Comparison of ENCODE assay signal across 10 mouse cellular contexts in genomic region chr1:126152217-126152616, GRCm38 (mm10).
DNase-seq lines count a peak whose midpoint lies in the region; ATAC-seq and TF ChIP-seq lines count a peak whose summit lies in the region.
"Had no signal": no experiment of that assay in that cellular context is flagged by ENCODE, and none has a peak within 500 bp of the region (broad histone marks: within the 10 kb centered on the region; RNA-seq: fewer than 3 reads in every experiment).

No protein-coding gene starts in this region.

- no peaks in the 10 kb centered on the region for H3K9me3 ChIP-seq in forebrain, embryonic 13.5 days (replicated peaks)
- no peaks in the 10 kb centered on the region for H3K9me3 ChIP-seq in forebrain, embryonic 12.5 days
- H3K9me3 ChIP-seq: midbrain, embryonic 12.5 days had no signal

- no peak overlapping the region for H3K9ac ChIP-seq in forebrain, embryonic 13.5 days
- H3K9ac ChIP-seq in forebrain, embryonic 12.5 days: no peak overlapping the region
- H3K9ac ChIP-seq: midbrain, embryonic 12.5 days had no signal

- no peak overlapping the region for H3K27ac ChIP-seq in forebrain, embryonic 13.5 days
- no peak overlapping the region for H3K27ac ChIP-seq in forebrain, embryonic 12.5 days
- H3K27ac ChIP-seq: midbrain, embryonic 12.5 days had no signal

- 83% methylated on average over 6 of the region's 6 CpGs for WGBS in forebrain, embryonic 13.5 days
- WGBS in forebrain, embryonic 12.5 days: 82% methylated on average over 6 of the region's 6 CpGs
- WGBS in lung, adult 2 months: 65% methylated on average over 6 of the region's 6 CpGs

- peak; percentile 11 for DNase-seq in ovary, adult 18-20 months (ENCODE audit: low spot score)
- no peak for DNase-seq in ovary, postnatal 10 days (ENCODE audit: low spot score)
- peak; percentile 12 for DNase-seq in lung, adult 2 months
- DNase-seq in right cerebral cortex, postnatal 4 days: peak; percentile 16
- no peak for DNase-seq in kidney, adult 11 months
- DNase-seq in urinary bladder, postnatal 4 days (ENCODE audit: low spot score in 2 of 2): no peak

- H3K36me3 ChIP-seq in forebrain, embryonic 13.5 days (ENCODE audit: poor library complexity, severe bottlenecking): no peaks in the 10 kb centered on the region
- H3K36me3 ChIP-seq in forebrain, embryonic 12.5 days (replicated peaks): no peaks in the 10 kb centered on the region
- H3K36me3 ChIP-seq: midbrain, embryonic 12.5 days had no signal

- TF ChIP-seq POLR2A in lung, adult 2 months (IDR thresholded peaks at IDR 0.05; ENCODE audit: borderline replicate concordance, extremely low read depth, low read depth, low read length): no peak

- H3K27me3 ChIP-seq in forebrain, embryonic 13.5 days: no peaks in the 10 kb centered on the region
- H3K27me3 ChIP-seq in forebrain, embryonic 12.5 days: no peaks in the 10 kb centered on the region
- H3K27me3 ChIP-seq: midbrain, embryonic 12.5 days had no signal

- no peak overlapping the region for H3K4me3 ChIP-seq in forebrain, embryonic 13.5 days
- H3K4me3 ChIP-seq in forebrain, embryonic 12.5 days (replicated peaks): no peak overlapping the region
- H3K4me3 ChIP-seq in lung, adult 2 months (replicated peaks; ENCODE audit: extremely low read depth, low read depth, low read length): no peak overlapping the region
- H3K4me3 ChIP-seq: erythroblast, embryonic 14.5 days; midbrain, embryonic 12.5 days had no signal

- ATAC-seq in forebrain, embryonic 13.5 days: peak; percentile 12; the same call in 1 of the 2 replicates
- no peak for ATAC-seq in forebrain, embryonic 12.5 days (ENCODE audit: low FRiP score)

- H3K4me1 ChIP-seq in forebrain, embryonic 13.5 days: 0 out of 2 replicates have a peak, but pooled peaks cover 8% of the 10 kb centered on the region
- peaks cover 4% of the 10 kb centered on the region; the same call in 1 of the 2 replicates for H3K4me1 ChIP-seq in forebrain, embryonic 12.5 days
- peaks cover 6% of the 10 kb centered on the region for H3K4me1 ChIP-seq in lung, adult 2 months (ENCODE audit: control insufficient read depth, insufficient read depth, low read length)

- TF ChIP-seq CTCF in lung, adult 2 months (IDR thresholded peaks at IDR 0.05; ENCODE audit: insufficient read depth, low read length): no peak

- H3K4me2 ChIP-seq in forebrain, embryonic 13.5 days: no peak overlapping the region
- no peak overlapping the region for H3K4me2 ChIP-seq in forebrain, embryonic 12.5 days
- H3K4me2 ChIP-seq: midbrain, embryonic 12.5 days had no signal

Comparison
In these comparisons a context has a peak if more than half of its experiments do, and no peak if none do; other contexts are left out.
1. DNase-seq: peak in ovary, adult 18-20 months (single experiment), lung, adult 2 months (single experiment) and right cerebral cortex, postnatal 4 days (single experiment); none in ovary, postnatal 10 days (single experiment), kidney, adult 11 months (single experiment) and urinary bladder, postnatal 4 days (0 of 2).